Mouse (Mus musculus) liver, adult 2 months (tissue): Measurements from ENCODE around the gene Mtfr1l.

Source experiments
- CTCF ChIP-seq: fragments of 200-500 bp; IDR thresholded peaks from 2 replicates; pipeline ENCODE4 v1.5.1; 2011; ENCODE audit warnings: low read depth, low read length, control low read depth
- POLR2A ChIP-seq: fragments of 200-500 bp; IDR thresholded peaks from 2 replicates; pipeline ENCODE4 v1.6.1; 2011; ENCODE audit warnings: low read length, control low read depth; ENCODE audit not compliant: insufficient read depth; ENCODE audit errors: extremely low read depth

- no peak for TF ChIP-seq CTCF
- no peak for TF ChIP-seq POLR2A
These were observed 882 bp downstream of the Mtfr1l start for GRCm38 (mm10) chr4:134534124-134534886.
